8 mouse cellular contexts compared by ENCODE assay signal in the genomic region with DNA sequence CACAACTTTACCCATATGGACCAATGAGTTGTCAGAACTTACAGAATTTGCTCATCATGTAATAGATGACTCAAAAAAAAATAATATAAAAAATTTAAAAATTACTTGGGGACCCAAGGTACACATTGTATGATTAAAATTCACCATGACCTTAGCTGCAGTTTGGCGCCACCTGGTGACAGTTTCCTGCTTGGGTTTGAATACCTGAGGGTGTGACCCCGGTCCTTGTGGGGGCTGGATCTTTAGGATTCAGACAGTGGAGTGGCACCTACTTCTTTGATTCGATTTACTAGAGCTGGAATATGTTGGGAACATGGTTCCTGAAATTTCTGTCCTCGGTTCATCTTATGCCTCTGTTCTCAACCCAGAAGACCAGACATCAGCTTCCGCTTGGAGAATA.
DNase-seq lines count a peak whose midpoint lies in the region.

No protein-coding gene starts in this region.

- peak; percentile 15 for DNase-seq in adrenal gland, adult 2 months
- no peak for DNase-seq in adrenal gland, postnatal 4 days (ENCODE audit: low spot score in 2 of 2)
- DNase-seq in layer of hippocampus, adult 11-12 months (ENCODE audit: low spot score): peak; percentile 21
- DNase-seq in layer of hippocampus, adult 8-10 months (ENCODE audit: low spot score in 2 of 2): no peak
- peak; percentile 25 for DNase-seq in 416B (ENCODE audit: low read depth)
- peak; percentile 31 for DNase-seq in c-Kit-positive CD71-negative TER-119-negative erythroid progenitor cells, embryonic 14.5 days (ENCODE audit: low read depth)
- no peak for DNase-seq in frontal cortex, postnatal 10 days (ENCODE audit: low spot score in 2 of 2)
- no peak for DNase-seq in yolk sac, embryonic 10.5 days (ENCODE audit: low spot score)

Comparison
In these comparisons a context has a peak if more than half of its experiments do, and no peak if none do; other contexts are left out.
1. DNase-seq: peak in adrenal gland, adult 2 months (single experiment), layer of hippocampus, adult 11-12 months (single experiment), 416B (single experiment) and c-Kit-positive CD71-negative TER-119-negative erythroid progenitor cells, embryonic 14.5 days (single experiment); none in adrenal gland, postnatal 4 days (0 of 2), layer of hippocampus, adult 8-10 months (0 of 2), frontal cortex, postnatal 10 days (0 of 2) and yolk sac, embryonic 10.5 days (single experiment).